Mouse (Mus musculus): ENCODE measurements around the gene Mcmbp. TPM values are rescaled to one million over a fixed set of nuclear protein-coding genes. Genes with fewer than 3 reads are reported as not detected.

Mcmbp gene
- 10 to 100 TPM; 14.2 to 16.2 (median 15.8) TPM for total RNA-seq (2022)

DNA sequence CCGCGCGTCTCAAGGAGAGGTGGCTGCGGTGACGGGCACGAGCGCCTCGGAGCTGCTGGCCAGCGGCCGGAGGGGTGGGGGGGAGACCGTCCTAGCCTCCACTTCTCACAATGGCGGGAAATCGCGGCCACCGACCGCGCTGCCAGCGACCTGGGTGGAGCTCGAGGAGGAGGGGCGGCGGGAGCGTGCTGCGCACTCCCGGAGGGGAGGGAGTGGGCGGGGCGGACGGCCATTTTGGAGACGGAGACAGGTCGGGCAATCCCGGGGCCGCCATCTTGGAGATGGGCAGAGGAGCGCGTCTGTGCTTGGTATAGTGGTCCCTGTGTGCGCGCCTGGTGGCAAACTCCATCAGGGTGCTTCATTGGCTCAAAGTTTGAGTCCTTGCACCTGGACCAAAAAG, at the start of gene Mcmbp:
Mcmbp (minus strand) TSS at position 162 of the 400 bp plus-strand sequence.
- DNase-seq (ENCODE audit: low spot score in 2 of 2) = peak; percentile 93 to 95

DNA sequence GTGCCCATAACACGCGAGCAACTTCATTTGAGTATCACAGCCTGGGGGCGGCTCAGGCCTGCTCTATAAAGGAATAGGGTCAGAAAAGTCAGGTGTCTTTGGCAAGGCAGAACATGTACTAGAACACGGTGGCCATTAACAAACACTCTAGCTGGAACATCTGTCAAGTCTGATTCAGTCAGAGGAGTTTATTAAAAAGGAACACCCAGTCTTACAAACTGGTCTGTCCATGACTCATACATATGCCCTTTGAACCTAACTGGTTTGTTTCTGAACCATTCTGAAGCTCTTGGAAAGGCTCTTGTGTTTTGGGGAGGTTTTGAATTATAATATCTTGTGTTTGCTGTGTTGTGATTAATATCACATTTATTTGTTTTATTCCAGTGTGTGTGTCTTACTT, 49.8 kb upstream of the Mcmbp start:
- no peak for DNase-seq (ENCODE audit: low spot score in 2 of 2)

DNA sequence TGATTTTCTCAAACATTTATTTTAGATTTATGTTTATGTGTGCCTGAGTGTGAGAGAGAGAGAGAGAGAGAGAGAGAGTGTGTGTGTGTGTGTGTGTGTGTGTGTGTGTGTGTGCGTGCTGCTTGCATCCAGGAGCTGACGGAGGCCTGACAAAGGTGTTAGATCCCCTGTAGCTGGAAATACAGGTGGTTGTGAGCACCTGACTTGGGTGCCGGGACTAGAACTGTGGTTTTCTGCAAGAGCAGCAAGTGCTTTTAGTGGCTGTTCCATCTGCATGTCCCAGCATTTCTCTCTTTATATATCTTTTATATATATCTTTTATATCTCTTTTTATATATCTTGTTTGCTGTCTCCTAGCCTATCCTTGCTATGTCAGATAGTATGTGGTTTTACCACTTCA, 41.6 kb upstream of the Mcmbp start:
- no peak for DNase-seq (ENCODE audit: low spot score in 2 of 2)

- DNase-seq (ENCODE audit: low spot score in 2 of 2) = no peak
These were observed 39.0 kb upstream of the Mcmbp start for GRCm38 (mm10) chr7:128779305-128779704.

GRCm38 (mm10) chr7:128777201-128777600, 36.9 kb upstream of the Mcmbp start:
- DNase-seq (ENCODE audit: low spot score in 2 of 2) = no peak

- no peak for DNase-seq (ENCODE audit: low spot score in 2 of 2)
These were observed 26.4 kb upstream of the Mcmbp start for GRCm38 (mm10) chr7:128766696-128767095.

- DNase-seq (ENCODE audit: low spot score in 2 of 2) = no peak
These were observed 18.7 kb upstream of the Mcmbp start for GRCm38 (mm10) chr7:128758948-128759347.

DNA sequence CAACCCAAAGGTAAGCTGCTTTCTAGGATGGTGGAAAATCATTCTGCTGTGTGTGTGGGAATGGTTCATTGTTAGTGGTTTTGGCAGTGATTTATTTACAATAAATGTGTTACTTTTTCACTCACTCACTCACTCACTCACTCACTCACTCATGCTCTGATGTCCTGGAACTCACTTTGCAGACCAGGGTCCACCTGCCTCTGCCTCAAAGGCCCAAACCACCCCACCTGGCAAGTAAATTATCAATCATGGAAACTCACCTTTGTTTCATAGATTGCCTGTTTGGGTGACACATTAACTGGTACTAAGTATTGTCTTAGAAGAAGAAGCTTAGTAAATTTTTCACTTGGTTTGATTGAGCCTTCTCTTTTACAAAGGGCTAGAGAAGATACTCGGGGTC, 15.1 kb upstream of the Mcmbp start:
- DNase-seq (ENCODE audit: low spot score in 2 of 2) = no peak

DNA sequence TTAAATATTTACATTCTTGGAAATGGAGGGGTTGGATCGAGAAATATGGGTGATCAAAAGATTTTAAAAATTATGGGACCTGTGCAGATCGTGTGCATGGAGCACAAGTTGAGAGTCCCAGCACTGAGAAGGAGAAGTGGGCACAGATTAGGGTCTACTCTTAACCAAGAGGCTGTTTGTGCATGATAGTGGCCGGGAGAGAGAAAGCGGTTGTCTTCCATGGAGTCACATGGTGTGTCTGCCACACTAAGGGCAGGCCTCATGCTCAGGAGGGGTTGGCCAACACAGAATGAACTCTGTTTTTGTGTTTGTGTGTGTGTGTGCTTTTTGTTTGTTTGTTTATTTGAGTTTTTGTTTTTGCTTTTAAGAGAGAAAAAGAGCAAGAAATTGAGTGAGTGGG, 11.7 kb upstream of the Mcmbp start:
- no peak for DNase-seq (ENCODE audit: low spot score in 2 of 2)

DNA sequence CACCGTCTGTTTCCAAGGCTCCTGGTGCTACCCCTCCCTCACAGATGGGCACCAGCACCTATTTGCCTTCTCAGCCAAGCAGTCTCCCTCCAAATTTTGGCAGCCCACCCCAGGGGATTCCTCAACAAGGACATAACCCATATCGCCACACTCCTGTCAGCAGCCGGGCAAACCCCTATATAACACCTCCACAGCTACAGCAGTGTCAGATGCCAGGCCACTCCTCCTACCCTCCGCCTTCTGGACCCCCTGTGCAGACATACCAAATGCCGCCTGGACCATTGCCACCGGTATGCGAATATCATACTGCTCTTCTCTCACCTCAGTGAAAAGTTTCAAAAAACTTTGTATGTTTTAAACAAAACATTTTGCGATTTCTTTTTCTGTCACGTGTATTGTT, 10.0 kb upstream of the Mcmbp start:
- DNase-seq (ENCODE audit: low spot score in 2 of 2) = no peak

GRCm38 (mm10) chr7:128748758-128749157, 8.5 kb upstream of the Mcmbp start:
- peak; percentile 31 to 54 for DNase-seq (ENCODE audit: low spot score in 2 of 2)

DNA sequence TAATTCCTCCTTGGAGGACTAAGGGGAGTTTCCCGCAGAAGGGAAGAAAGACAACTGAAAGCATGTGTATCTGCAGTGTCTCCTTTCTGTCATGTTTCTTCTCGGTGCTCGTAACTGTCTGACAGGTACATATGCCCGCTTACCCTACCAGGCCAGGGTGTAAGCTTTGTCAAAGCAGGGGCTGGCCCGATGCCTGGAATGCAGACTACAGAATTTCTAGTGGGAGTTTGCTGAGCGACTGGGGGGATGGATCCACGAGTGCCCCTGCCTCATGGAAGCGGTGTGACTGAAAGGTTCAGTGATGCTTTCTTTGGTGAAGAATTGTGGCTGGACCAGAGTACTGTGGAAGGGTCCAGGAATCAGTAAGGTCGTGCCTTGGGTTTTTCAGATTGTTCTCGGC, 5.9 kb upstream of the Mcmbp start:
- DNase-seq (ENCODE audit: low spot score in 2 of 2) = no peak

- peak; percentile 98 for DNase-seq (ENCODE audit: low spot score in 2 of 2)
These were observed 4.6 kb upstream of the Mcmbp start, which contains the start of gene Sec23ip for GRCm38 (mm10) chr7:128744684-128745485. Gene Sec23ip (plus strand): TSS chr7:128744943.

GRCm38 (mm10) chr7:128743898-128744297, 3.6 kb upstream of the Mcmbp start:
- DNase-seq (ENCODE audit: low spot score in 2 of 2) = no peak

DNA sequence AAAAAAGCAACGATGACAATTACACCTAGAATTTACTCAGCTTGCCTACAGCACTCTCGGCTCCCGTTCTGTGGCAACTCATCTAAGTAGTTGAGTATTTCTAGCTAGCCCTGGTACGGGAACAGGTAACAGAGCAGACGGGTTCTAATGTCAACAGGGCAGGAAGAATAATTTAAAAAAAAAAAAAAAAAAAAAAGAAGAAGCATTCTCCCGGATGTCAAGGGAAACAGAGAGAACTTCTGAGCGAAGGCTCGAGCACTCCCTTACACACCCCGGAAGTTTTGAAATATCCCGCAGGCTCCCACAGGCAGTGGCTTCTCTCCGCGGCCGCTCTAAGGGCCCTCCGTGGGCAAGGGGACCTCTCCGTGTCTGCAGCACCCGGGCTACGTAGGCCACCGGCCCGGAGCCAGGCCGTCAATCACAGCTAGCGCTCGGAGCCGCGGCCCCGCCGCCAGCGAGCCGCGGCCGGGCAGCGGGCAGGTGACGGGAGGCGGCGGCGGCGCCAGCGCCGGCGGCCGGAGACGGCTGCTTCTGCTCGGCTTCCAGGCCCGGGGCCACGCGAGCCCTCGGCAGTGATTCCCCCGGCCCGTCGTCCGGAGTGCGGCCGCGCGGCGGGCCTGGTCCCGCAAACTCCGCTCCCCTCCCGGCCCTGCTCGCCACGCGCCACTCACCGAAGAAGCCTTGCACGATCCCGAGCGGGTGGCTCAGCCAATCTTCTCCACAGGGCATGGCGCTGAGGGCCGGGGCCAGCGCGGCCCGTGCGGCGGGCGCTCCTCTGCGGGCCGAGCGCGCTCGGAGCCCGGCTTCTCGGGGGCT, 625 bp downstream of the Mcmbp start:
- DNase-seq (ENCODE audit: low spot score in 2 of 2) = peak; percentile 38 to 57

GRCm38 (mm10) chr7:128739116-128739461, 1.2 kb downstream of the Mcmbp start:
- no peak for DNase-seq (ENCODE audit: low spot score in 2 of 2)

DNA sequence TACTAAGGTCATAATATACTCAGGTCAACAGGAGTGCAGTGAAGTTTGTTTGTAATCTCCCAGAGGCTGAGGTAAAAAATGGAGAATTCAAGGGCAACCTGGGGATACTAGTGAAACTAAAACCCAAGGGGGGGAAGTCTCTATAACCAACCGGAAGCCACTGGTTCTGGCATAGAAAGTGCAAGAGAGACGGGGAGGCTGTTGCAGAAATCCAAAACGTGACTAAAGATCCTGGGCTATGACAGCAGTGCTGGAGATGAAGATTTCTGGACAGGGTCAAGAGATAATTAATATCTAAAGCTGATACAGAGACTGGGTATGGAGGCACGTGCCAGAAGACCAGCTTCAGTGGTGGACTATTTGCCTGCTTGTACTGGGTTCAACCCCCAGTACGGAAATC, 2.3 kb downstream of the Mcmbp start:
- no peak for DNase-seq (ENCODE audit: low spot score in 2 of 2)

- DNase-seq (ENCODE audit: low spot score in 2 of 2) = no peak
These were observed 8.7 kb downstream of the Mcmbp start for GRCm38 (mm10) chr7:128731585-128731984.

GRCm38 (mm10) chr7:128728738-128729137, 11.6 kb downstream of the Mcmbp start:
- DNase-seq (ENCODE audit: low spot score in 2 of 2) = no peak

DNA sequence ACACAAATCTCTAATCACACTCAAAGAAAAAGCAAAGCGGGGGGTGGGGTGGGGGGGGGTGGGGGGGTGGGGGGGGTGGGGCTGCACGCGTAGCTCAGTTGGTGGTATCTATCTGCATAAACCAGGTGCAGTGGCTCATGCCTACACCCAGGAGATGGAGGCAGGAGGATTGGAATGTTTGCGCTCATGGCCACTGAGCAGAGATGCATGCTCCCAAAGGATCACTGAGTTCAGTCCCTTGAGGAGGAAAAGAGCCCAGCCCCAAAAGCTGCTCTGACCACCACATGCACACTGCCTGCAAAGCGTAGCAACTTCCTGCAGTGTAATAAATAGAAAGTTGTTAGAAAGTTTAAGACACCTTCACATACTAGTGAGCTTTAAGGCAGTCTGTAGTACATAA, 12.6 kb downstream of the Mcmbp start:
- no peak for DNase-seq (ENCODE audit: low spot score in 2 of 2)

- DNase-seq (ENCODE audit: low spot score in 2 of 2) = no peak
These were observed 13.3 kb downstream of the Mcmbp start for GRCm38 (mm10) chr7:128726999-128727398.

DNA sequence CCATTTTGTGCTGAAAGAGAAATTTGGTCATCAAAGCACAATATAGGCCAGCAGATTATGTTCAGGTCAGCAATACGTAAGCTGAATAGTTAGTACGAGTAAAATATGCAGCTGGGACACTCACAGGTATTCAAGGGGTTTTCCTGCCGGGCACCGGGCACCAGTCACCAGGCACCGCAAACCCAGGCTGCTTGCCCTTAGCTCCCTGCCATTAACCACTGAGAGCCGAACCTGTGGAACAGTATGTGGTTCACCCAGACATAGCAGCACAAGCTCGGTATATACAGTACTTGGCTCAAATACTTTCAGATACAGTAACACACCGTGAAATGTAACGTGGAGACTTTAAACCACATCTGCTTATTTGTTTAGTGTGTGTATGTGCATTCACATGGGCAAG, 15.1 kb downstream of the Mcmbp start:
- no peak for DNase-seq (ENCODE audit: low spot score in 2 of 2)

DNA sequence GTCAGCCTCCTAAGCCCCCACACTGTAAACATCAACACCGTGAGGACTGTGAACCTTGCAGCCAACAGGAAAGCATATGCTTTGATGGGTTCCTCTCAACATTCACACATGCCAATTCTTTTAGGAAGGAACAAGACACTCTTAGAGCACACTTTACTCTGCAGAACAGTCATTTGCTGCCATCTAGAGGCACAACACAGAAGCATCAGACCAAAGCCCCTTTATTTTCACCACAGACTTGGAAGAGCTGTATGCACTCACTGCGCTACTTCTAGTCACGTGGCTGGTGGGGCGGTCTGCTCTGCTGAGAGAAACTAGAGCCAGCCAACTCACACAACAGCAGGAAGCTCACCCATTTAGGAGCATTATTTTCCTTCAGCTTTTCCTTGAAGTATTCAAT, 15.5 kb downstream of the Mcmbp start:
- DNase-seq (ENCODE audit: low spot score in 2 of 2) = peak; percentile 27 to 30

Data from gastrocnemius, adult 8-10 months (tissue).